Mouse (Mus musculus) E14TG2a.4 (cell line): ENCODE data around the gene Med27.

Source experiments
- H3K27me3 ChIP-seq: 2 replicates; pipeline ENCODE4 v1.6.1; 2014; ENCODE audit warnings: low read length, control low read depth; ENCODE audit not compliant: insufficient read depth
- H3K36me3 ChIP-seq: 2 replicates; pipeline ENCODE4 v1.6.1; 2014; ENCODE audit warnings: low read length, control low read depth; ENCODE audit not compliant: insufficient read depth
- H3K4me1 ChIP-seq: replicated peaks from 2 replicates; pipeline ENCODE4 v1.6.1; 2014; ENCODE audit warnings: low read depth, low read length, control low read depth
- H3K4me3 ChIP-seq: replicated peaks from 2 replicates; pipeline ENCODE4 v1.5.1; 2014; ENCODE audit warnings: mild to moderate bottlenecking, low read length
- H3K9me3 ChIP-seq: 2 replicates; pipeline ENCODE4 v1.6.1; 2014; ENCODE audit warnings: low read length, control low read depth
- CTCF ChIP-seq: conservative IDR thresholded peaks from 2 replicates; pipeline ENCODE4 v1.5.1; 2014; ENCODE audit warnings: low read length
- NANOG ChIP-seq: IDR thresholded peaks from 2 replicates; pipeline ENCODE4 v1.6.1; 2014; ENCODE audit warnings: borderline replicate concordance, low read length, mixed read lengths
- POU5F1 ChIP-seq: IDR thresholded peaks from 2 replicates; pipeline ENCODE4 v1.6.1; 2014; ENCODE audit warnings: low read length, borderline replicate concordance

The Med27 gene

DNA sequence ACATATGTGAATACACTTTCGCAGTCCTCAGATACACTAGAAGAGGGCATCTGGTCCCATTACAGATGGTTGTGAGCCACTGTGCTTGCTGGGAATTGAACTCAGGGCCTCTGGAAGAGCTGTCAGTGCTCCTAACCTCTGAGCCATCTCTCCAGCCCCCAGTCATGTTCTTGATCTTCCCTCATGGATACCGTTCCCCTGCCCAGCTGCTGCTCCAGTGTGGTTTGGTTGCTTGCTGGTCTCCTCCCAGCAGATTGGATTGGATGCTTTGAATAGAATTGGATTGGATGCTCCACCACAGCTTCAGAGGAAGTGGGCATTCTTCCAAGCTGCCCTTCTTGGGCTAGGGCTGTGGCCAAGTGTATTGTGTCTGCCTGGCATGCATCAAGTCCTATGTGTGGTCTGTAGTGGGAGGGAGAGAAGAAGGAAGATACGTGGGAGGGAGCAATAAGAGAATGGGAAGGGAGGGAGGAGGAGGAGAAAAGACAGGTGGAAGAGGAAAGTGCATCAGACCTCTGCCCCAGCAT lies 56.0 kb downstream of the Med27 start:
- no peaks in the 10 kb centered on the region for H3K27me3 ChIP-seq
- no peak overlapping the region for H3K4me3 ChIP-seq
- peaks cover 11% of the 10 kb centered on the region for H3K4me1 ChIP-seq
- TF ChIP-seq NANOG: no peak
- TF ChIP-seq POU5F1: no peak
- TF ChIP-seq CTCF: no peak
- H3K36me3 ChIP-seq: no peaks in the 10 kb centered on the region
- H3K9me3 ChIP-seq: no peaks in the 10 kb centered on the region

DNA sequence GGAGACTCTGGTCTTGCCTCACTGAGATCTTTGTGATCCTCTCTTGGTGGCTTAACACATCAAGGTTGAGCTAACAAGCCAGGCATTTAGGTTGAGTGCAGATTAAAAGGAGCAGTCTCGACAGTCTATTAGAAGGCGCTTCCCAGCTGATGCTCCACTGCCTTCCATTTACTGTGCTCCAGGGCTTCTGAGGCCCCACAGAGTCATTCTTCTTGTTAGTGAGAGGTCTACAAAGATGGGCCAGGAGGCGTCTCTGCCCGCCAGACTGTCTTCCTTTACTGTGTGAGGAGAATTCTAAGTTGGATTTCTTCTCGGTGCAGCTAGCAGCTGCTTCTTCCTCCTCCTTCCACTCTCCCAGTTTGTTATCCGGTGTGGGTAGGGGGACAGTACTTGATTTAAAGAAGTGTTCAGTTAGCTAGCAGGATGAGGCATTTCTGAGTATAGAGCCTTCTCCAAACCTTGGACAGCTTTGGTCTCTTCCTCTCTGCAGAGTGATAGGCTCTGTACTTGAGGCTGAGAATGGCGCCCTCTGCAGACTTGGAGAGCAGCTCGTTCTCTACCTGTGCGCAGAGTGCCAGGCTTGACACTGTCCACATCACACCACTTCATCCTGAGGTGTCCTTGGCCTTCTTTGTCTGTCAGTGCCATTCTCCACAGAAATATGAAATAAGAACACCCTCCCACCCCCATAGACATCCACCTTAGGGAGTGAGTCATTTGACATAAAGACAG lies 57.3 kb downstream of the Med27 start:
- Histone ChIP-seq H3K36me3 (no peaks in the 10 kb centered on the region), H3K9me3 (no peaks in the 10 kb centered on the region), H3K27me3 (no peaks in the 10 kb centered on the region), H3K4me3 (no peak overlapping the region), H3K4me1 (no peaks in the 10 kb centered on the region)
- TF ChIP-seq POU5F1: no peak
- TF ChIP-seq CTCF: peak; percentile 34
- no peak for TF ChIP-seq NANOG

DNA sequence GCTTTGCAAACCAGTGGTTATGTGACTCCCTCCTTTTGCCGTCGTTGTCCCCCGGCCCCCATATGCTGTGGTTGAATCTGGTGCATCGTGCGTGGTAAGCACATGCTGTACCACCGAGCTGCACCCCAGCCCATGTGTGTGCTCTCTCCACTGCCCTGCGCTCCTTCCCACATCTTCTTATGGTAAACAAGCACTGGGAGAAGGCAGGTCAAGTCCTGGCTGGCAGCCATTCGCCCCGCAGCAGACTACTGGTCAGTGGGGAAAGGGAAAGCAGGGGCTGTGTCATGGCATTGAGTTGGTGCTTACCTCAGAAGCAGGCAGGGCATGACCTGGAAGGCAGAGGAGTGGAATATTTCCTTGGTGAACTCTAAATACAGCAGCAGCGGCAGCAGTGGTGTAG lies 58.3 kb downstream of the Med27 start:
- no peaks in the 10 kb centered on the region for H3K9me3 ChIP-seq
- no peaks in the 10 kb centered on the region for H3K27me3 ChIP-seq
- no peak for TF ChIP-seq POU5F1
- no peak for TF ChIP-seq CTCF
- TF ChIP-seq NANOG: no peak
- no peaks in the 10 kb centered on the region for H3K4me1 ChIP-seq
- no peak overlapping the region for H3K4me3 ChIP-seq
- H3K36me3 ChIP-seq: no peaks in the 10 kb centered on the region

DNA sequence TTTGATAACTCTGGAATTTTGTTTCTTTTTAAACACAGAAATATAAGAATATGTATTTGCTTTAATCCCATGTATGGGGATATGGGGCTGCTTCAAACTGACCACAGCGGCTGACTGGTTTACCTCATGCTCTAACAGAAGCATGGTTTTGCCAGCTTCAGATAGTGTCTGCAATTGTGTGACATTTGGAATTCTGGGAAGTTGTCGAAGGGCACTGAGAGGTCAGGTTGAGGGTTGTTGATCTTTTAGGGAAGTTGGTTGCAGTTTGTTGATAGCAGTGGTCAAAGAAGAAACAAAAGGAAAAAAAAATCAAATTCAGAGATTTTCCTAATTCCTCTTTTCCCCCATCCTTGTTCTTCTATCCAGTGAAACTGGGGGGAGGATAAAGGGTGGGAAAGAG lies 59.2 kb downstream of the Med27 start:
- Histone ChIP-seq H3K4me1 (no peaks in the 10 kb centered on the region), H3K27me3 (no peaks in the 10 kb centered on the region), H3K4me3 (no peak overlapping the region), H3K36me3 (no peaks in the 10 kb centered on the region), H3K9me3 (no peaks in the 10 kb centered on the region)
- TF ChIP-seq NANOG: no peak
- TF ChIP-seq POU5F1: no peak
- no peak for TF ChIP-seq CTCF

DNA sequence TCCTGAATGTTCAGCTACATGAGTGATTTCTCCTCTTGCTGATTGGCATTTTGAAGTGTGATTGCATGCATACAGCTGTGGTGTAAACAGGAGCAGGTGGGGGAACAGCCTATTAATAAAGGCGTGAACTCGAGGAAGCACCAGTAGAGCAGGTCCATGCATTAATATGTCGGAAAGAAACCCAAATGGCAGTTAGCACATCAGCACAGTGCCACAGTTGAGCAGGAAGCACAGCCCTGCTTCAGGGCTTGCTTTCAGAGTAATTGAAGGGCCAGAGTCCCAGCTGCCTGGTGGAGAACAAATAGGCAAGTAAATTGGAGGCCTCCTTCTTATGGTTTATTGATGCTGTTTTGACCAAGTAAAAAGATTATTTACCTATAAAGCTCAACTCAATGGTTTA lies 60.7 kb downstream of the Med27 start:
- no peak overlapping the region for H3K4me3 ChIP-seq
- 0 out of 2 replicates have a peak, but pooled peaks cover 2% of the 10 kb centered on the region for H3K4me1 ChIP-seq
- TF ChIP-seq NANOG (no peak), POU5F1 (no peak), CTCF (no peak)
- H3K36me3 ChIP-seq: no peaks in the 10 kb centered on the region
- H3K27me3 ChIP-seq: no peaks in the 10 kb centered on the region
- no peaks in the 10 kb centered on the region for H3K9me3 ChIP-seq

DNA sequence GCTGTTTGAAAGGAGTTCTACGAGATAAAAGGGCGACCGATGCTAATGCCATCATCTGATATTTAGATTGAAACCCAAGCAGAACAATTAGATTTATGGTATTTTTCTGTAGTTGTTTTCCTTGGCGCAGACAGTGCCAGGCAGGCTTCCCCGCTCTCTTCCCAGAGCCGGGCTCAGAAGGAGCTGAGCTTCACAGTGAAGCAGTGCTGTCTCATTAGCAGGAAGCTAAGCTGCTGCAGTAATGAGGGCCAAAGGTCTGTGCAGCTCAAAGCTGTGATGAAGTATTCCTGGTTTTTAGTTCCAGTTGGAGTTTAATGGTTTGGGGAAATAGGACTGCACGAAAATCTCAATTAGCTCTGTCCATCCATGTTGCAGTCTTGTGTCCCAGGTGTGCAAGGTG lies 61.1 kb downstream of the Med27 start:
- Histone ChIP-seq H3K27me3 (no peaks in the 10 kb centered on the region), H3K4me1 (peaks cover 6% of the 10 kb centered on the region), H3K36me3 (no peaks in the 10 kb centered on the region), H3K9me3 (no peaks in the 10 kb centered on the region), H3K4me3 (no peak overlapping the region)
- no peak for TF ChIP-seq CTCF
- TF ChIP-seq NANOG: no peak
- TF ChIP-seq POU5F1: no peak

DNA sequence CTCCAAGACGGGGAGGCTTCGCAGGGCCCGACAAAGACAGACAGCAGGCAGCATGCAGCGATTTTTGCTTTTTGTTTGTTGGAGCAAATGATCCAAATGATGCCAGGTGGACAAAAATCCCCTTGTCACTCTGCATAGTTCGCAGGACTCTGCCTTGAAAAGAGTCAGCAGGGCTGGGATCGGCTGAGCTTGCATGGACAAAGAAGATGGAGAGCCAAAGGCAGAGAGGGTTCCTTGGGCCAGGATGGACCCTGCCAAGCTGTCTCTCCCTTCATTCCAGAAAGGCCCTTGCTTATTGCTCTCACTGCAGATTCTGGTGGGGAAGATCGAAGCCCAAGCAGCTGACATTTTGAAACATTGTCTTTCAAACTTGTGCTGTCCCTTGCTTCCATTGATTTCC lies 64.3 kb downstream of the Med27 start:
- no peak overlapping the region for H3K4me3 ChIP-seq
- H3K27me3 ChIP-seq: no peaks in the 10 kb centered on the region
- no peaks in the 10 kb centered on the region for H3K36me3 ChIP-seq
- H3K9me3 ChIP-seq: no peaks in the 10 kb centered on the region
- TF ChIP-seq NANOG: no peak
- TF ChIP-seq CTCF: no peak
- no peak for TF ChIP-seq POU5F1
- peaks cover 23% of the 10 kb centered on the region for H3K4me1 ChIP-seq

DNA sequence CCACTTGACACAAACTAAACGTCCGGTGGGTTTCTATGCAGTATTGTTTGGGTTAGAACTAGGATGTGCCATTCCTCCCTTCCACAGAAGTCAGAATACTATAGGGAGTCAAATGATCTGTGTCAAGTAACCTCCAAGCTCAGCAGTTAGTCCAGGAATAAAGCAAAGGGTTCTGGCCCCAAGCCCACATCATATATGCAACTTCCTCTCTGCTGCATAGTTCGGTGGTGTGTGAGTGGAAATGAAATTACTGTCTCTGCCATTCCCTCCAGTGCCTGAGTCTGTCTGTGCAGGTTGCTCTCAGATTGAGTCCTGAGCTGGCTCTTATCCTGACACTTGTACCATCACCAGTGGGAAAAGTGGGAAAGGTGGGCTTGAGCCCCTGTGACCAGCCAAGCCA lies 65.8 kb downstream of the Med27 start:
- no peaks in the 10 kb centered on the region for H3K27me3 ChIP-seq
- H3K36me3 ChIP-seq: no peaks in the 10 kb centered on the region
- H3K9me3 ChIP-seq: no peaks in the 10 kb centered on the region
- TF ChIP-seq NANOG: no peak
- H3K4me1 ChIP-seq: peaks cover 23% of the 10 kb centered on the region
- no peak overlapping the region for H3K4me3 ChIP-seq

DNA sequence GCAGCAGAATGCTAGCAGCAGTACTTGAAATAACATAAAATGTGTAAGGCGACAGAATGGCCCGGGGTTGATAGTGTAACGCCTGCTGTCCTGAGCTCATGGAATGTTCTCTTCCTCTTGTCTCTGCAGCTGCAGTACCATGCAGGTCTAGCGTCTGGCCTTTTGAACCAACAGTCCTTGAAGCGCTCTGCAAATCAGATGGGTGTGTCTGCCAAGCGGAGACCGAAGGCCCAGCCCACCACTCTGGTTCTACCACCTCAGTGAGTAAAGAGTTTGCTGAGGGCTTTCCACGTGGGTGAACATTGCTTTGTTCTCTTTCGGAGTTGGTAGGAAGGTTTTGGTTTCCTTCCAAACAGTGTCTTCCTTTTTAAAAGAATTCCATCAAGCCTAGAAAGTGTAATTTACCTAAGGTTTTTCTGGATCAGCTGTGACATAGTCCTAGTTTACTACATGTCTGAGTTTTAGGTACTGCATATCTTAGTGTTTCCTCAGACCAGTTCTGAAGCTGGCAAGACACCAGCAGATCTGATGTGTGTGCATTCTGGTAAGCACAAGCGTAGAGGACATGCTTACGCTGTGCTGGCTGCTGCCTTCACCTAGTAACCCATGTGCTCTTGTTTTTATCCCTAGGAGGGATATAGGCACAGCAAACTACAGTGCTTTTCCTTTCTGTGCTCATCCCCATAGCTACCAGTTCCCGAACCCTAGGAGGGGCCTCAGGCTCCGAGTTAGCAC lies 66.8 kb downstream of the Med27 start:
- Histone ChIP-seq H3K4me1 (peaks cover 25% of the 10 kb centered on the region), H3K27me3 (no peaks in the 10 kb centered on the region), H3K4me3 (no peak overlapping the region), H3K9me3 (no peaks in the 10 kb centered on the region), H3K36me3 (no peaks in the 10 kb centered on the region)
- TF ChIP-seq CTCF (no peak), POU5F1 (no peak), NANOG (no peak)
